Mouse (Mus musculus): Measurements from ENCODE around the gene Clybl. TPM values are rescaled to one million over a fixed set of nuclear protein-coding genes. Genes with fewer than 3 reads are reported as not detected.

Clybl gene
- polyA plus RNA-seq, 1 experiment from 2014 or later = 27.2 TPM

GRCm38 (mm10) chr14:122176263-122176798, 5.2 kb upstream of the Clybl start:
- Histone ChIP-seq H3K9ac (no peak overlapping the region), H3K9me3 (replicated peaks) (no peaks in the 10 kb centered on the region), H3K4me2 (no peak overlapping the region), H3K36me3 (no peaks in the 10 kb centered on the region), H3K4me3 (replicated peaks) (no peak overlapping the region), H3K27ac (no peak overlapping the region), H3K27me3 (0 out of 2 replicates have a peak, but pooled peaks cover 2% of the 10 kb centered on the region), H3K4me1 (peaks cover 10% of the 10 kb centered on the region; the same call in 1 of the 2 replicates)
- WGBS = 84% methylated on average over 14 of the region's 14 CpGs
- no peak for ATAC-seq (replicated peaks; ENCODE audit: low FRiP score)

- no peak overlapping the region for H3K4me2 ChIP-seq
- no peak overlapping the region for H3K27ac ChIP-seq
- H3K27me3 ChIP-seq = 0 out of 2 replicates have a peak, but pooled peaks cover 2% of the 10 kb centered on the region
- 76% methylated on average over 16 of the region's 16 CpGs for WGBS
- H3K9me3 ChIP-seq (replicated peaks) = no peaks in the 10 kb centered on the region
- H3K4me3 ChIP-seq (replicated peaks) = no peak overlapping the region
- H3K36me3 ChIP-seq = no peaks in the 10 kb centered on the region
- no peak overlapping the region for H3K9ac ChIP-seq
- H3K4me1 ChIP-seq = no peaks in the 10 kb centered on the region; the same call in 1 of the 2 replicates
- no peak for ATAC-seq (replicated peaks; ENCODE audit: low FRiP score)
These were observed 2.2 kb upstream of the Clybl start for GRCm38 (mm10) chr14:122179262-122179661.

GRCm38 (mm10) chr14:122181815-122182157, 282 bp downstream of the Clybl start:
- peak; percentile 79; the same call in 1 of the 2 replicates for ATAC-seq (replicated peaks; ENCODE audit: low FRiP score)
- WGBS = 2% methylated on average over 12 of the region's 12 CpGs
- Histone ChIP-seq H3K4me2 (peak overlapping the region; percentile 71), H3K9me3 (replicated peaks) (no peaks in the 10 kb centered on the region), H3K27me3 (0 out of 2 replicates have a peak, but pooled peaks cover 2% of the 10 kb centered on the region), H3K27ac (no peak overlapping the region), H3K4me1 (no peaks in the 10 kb centered on the region; the same call in 1 of the 2 replicates), H3K36me3 (no peaks in the 10 kb centered on the region), H3K4me3 (replicated peaks) (peak overlapping the region; percentile 74), H3K9ac (peak overlapping the region; percentile 68)

- Histone ChIP-seq H3K4me2 (peak overlapping the region; percentile 71), H3K9ac (no peak overlapping the region), H3K4me3 (replicated peaks) (peak overlapping the region; percentile 74), H3K36me3 (no peaks in the 10 kb centered on the region), H3K9me3 (replicated peaks) (no peaks in the 10 kb centered on the region), H3K27ac (no peak overlapping the region), H3K27me3 (0 out of 2 replicates have a peak, but pooled peaks cover 2% of the 10 kb centered on the region), H3K4me1 (no peaks in the 10 kb centered on the region; the same call in 1 of the 2 replicates)
- 76% methylated on average over 6 of the region's 6 CpGs for WGBS
- no peak for ATAC-seq (replicated peaks; ENCODE audit: low FRiP score)
These were observed 716 bp downstream of the Clybl start for GRCm38 (mm10) chr14:122182220-122182619.

GRCm38 (mm10) chr14:122183974-122184373, 2.5 kb downstream of the Clybl start:
- no peak overlapping the region for H3K4me3 ChIP-seq (replicated peaks)
- H3K9me3 ChIP-seq (replicated peaks) = no peaks in the 10 kb centered on the region
- no peak overlapping the region for H3K27ac ChIP-seq
- ATAC-seq (replicated peaks; ENCODE audit: low FRiP score) = no peak
- H3K4me1 ChIP-seq = no peaks in the 10 kb centered on the region; the same call in 1 of the 2 replicates
- no peak overlapping the region for H3K4me2 ChIP-seq
- no peaks in the 10 kb centered on the region for H3K27me3 ChIP-seq
- H3K36me3 ChIP-seq = no peaks in the 10 kb centered on the region
- no peak overlapping the region for H3K9ac ChIP-seq
- WGBS = 88% methylated on average over 11 of the region's 11 CpGs

- Histone ChIP-seq H3K9me3 (replicated peaks) (no peaks in the 10 kb centered on the region), H3K27ac (no peak overlapping the region), H3K9ac (no peak overlapping the region), H3K4me2 (no peak overlapping the region), H3K4me1 (no peaks in the 10 kb centered on the region), H3K27me3 (no peaks in the 10 kb centered on the region), H3K4me3 (replicated peaks) (no peak overlapping the region), H3K36me3 (no peaks in the 10 kb centered on the region)
- 69% methylated on average over 5 of the region's 5 CpGs for WGBS
- no peak for ATAC-seq (replicated peaks; ENCODE audit: low FRiP score)
These were observed 6.7 kb downstream of the Clybl start for GRCm38 (mm10) chr14:122188250-122188649.

GRCm38 (mm10) chr14:122189901-122190300, 8.4 kb downstream of the Clybl start:
- no peak overlapping the region for H3K27ac ChIP-seq
- no peak overlapping the region for H3K4me3 ChIP-seq (replicated peaks)
- WGBS = 80% methylated on average over 5 of the region's 5 CpGs
- H3K27me3 ChIP-seq = no peaks in the 10 kb centered on the region
- ATAC-seq (replicated peaks; ENCODE audit: low FRiP score) = no peak
- H3K9ac ChIP-seq = no peak overlapping the region
- no peaks in the 10 kb centered on the region for H3K4me1 ChIP-seq
- no peaks in the 10 kb centered on the region for H3K9me3 ChIP-seq (replicated peaks)
- H3K36me3 ChIP-seq = no peaks in the 10 kb centered on the region
- H3K4me2 ChIP-seq = no peak overlapping the region

- H3K36me3 ChIP-seq = no peaks in the 10 kb centered on the region
- H3K4me2 ChIP-seq = no peak overlapping the region
- no peak overlapping the region for H3K27ac ChIP-seq
- H3K9me3 ChIP-seq (replicated peaks) = no peaks in the 10 kb centered on the region
- ATAC-seq (replicated peaks; ENCODE audit: low FRiP score) = no peak
- H3K4me1 ChIP-seq = no peaks in the 10 kb centered on the region
- H3K9ac ChIP-seq = no peak overlapping the region
- 34% methylated on average over 2 of the region's 2 CpGs for whole genome bisulfite sequencing
- H3K4me3 ChIP-seq (replicated peaks) = no peak overlapping the region
- no peaks in the 10 kb centered on the region for H3K27me3 ChIP-seq
These were observed 9.0 kb downstream of the Clybl start for GRCm38 (mm10) chr14:122190527-122190926.

GRCm38 (mm10) chr14:122190941-122191510, 9.5 kb downstream of the Clybl start:
- Histone ChIP-seq H3K9me3 (replicated peaks) (no peaks in the 10 kb centered on the region), H3K27me3 (no peaks in the 10 kb centered on the region), H3K27ac (no peak overlapping the region), H3K4me1 (no peaks in the 10 kb centered on the region), H3K4me2 (no peak overlapping the region), H3K36me3 (no peaks in the 10 kb centered on the region), H3K4me3 (replicated peaks) (no peak overlapping the region), H3K9ac (no peak overlapping the region)
- peak; percentile 49; the same call in 1 of the 2 replicates for ATAC-seq (replicated peaks; ENCODE audit: low FRiP score)
- 17% methylated on average over 7 of the region's 7 CpGs for WGBS

GRCm38 (mm10) chr14:122194630-122195029, 13.1 kb downstream of the Clybl start:
- no peak overlapping the region for H3K27ac ChIP-seq
- ATAC-seq (replicated peaks; ENCODE audit: low FRiP score) = no peak
- H3K36me3 ChIP-seq = no peaks in the 10 kb centered on the region
- no peak overlapping the region for H3K4me2 ChIP-seq
- H3K27me3 ChIP-seq = no peaks in the 10 kb centered on the region
- H3K9me3 ChIP-seq (replicated peaks) = no peaks in the 10 kb centered on the region
- WGBS = 96% methylated on average over 8 of the region's 8 CpGs
- no peak overlapping the region for H3K4me3 ChIP-seq (replicated peaks)
- no peaks in the 10 kb centered on the region for H3K4me1 ChIP-seq
- H3K9ac ChIP-seq = no peak overlapping the region

GRCm38 (mm10) chr14:122196851-122197250, 15.3 kb downstream of the Clybl start:
- no peaks in the 10 kb centered on the region for H3K4me1 ChIP-seq
- H3K9me3 ChIP-seq (replicated peaks) = no peaks in the 10 kb centered on the region
- no peak overlapping the region for H3K9ac ChIP-seq
- no peaks in the 10 kb centered on the region for H3K27me3 ChIP-seq
- H3K27ac ChIP-seq = no peak overlapping the region
- H3K36me3 ChIP-seq = no peaks in the 10 kb centered on the region
- no peak overlapping the region for H3K4me2 ChIP-seq
- ATAC-seq (replicated peaks; ENCODE audit: low FRiP score) = no peak
- H3K4me3 ChIP-seq (replicated peaks) = no peak overlapping the region
- 82% methylated on average over 6 of the region's 6 CpGs for WGBS

GRCm38 (mm10) chr14:122200247-122200885, 18.9 kb downstream of the Clybl start:
- Histone ChIP-seq H3K27me3 (no peaks in the 10 kb centered on the region), H3K4me1 (no peaks in the 10 kb centered on the region), H3K36me3 (no peaks in the 10 kb centered on the region), H3K27ac (no peak overlapping the region), H3K4me3 (replicated peaks) (no peak overlapping the region), H3K4me2 (no peak overlapping the region), H3K9me3 (replicated peaks) (no peaks in the 10 kb centered on the region), H3K9ac (no peak overlapping the region)
- WGBS = 67% methylated on average over 14 of the region's 14 CpGs
- no peak for ATAC-seq (replicated peaks; ENCODE audit: low FRiP score)

Measured in kidney, embryonic 15.5 days (tissue).